ENCODE assay signal across 38 mouse cellular contexts in genomic region chr11:55102015-55102414, GRCm38 (mm10). TPM values are rescaled to one million over a fixed set of nuclear protein-coding genes. Genes with fewer than 3 reads are reported as not detected.
"Had no signal": no experiment of that assay in that cellular context is flagged by ENCODE, and none has a peak within 500 bp of the region (broad histone marks: within the 10 kb centered on the region; RNA-seq: fewer than 3 reads in every experiment).

No protein-coding gene starts in this region.

- H3K27me3 ChIP-seq: heart, embryonic 13.5 days; heart, embryonic 15.5 days; hindbrain, embryonic 13.5 days; hindbrain, embryonic 15.5 days; limb, embryonic 12.5 days; liver, embryonic 13.5 days had no signal

- H3K9ac ChIP-seq: heart, embryonic 13.5 days; heart, embryonic 15.5 days; hindbrain, embryonic 13.5 days; hindbrain, embryonic 15.5 days; limb, embryonic 12.5 days; liver, embryonic 13.5 days; liver, embryonic 15.5 days had no signal

- ATAC-seq: hindbrain, postnatal 0 days; intestine, embryonic 16.5 days had no signal

- H3K9me3 ChIP-seq: heart, embryonic 13.5 days; heart, embryonic 15.5 days; hindbrain, embryonic 13.5 days; hindbrain, embryonic 15.5 days; limb, embryonic 10.5 days; limb, embryonic 12.5 days; liver, embryonic 13.5 days; liver, embryonic 15.5 days had no signal

- H3K4me2 ChIP-seq: heart, embryonic 11.5 days; heart, embryonic 13.5 days; heart, embryonic 15.5 days; hindbrain, embryonic 13.5 days; hindbrain, embryonic 15.5 days; limb, embryonic 12.5 days; liver, embryonic 11.5 days; liver, embryonic 13.5 days; liver, embryonic 15.5 days had no signal

- H3K27ac ChIP-seq: heart, embryonic 13.5 days; heart, embryonic 15.5 days; hindbrain, embryonic 13.5 days; hindbrain, embryonic 15.5 days; hindbrain, postnatal 0 days; layer of hippocampus, adult 2 months; left cerebral cortex, adult 2 months; limb, embryonic 10.5 days; limb, embryonic 12.5 days; liver, embryonic 13.5 days; liver, embryonic 15.5 days had no signal

- H3K4me1 ChIP-seq: limb, embryonic 12.5 days had no signal

- H3K36me3 ChIP-seq: heart, embryonic 15.5 days; limb, embryonic 10.5 days; limb, embryonic 12.5 days; liver, embryonic 13.5 days had no signal

- H3K4me3 ChIP-seq: heart, embryonic 13.5 days; heart, embryonic 15.5 days; hindbrain, embryonic 13.5 days; hindbrain, embryonic 15.5 days; layer of hippocampus, adult 2 months; left cerebral cortex, adult 2 months; limb, embryonic 10.5 days; limb, embryonic 12.5 days; liver, embryonic 13.5 days; liver, embryonic 15.5 days had no signal

- DNase-seq: gastrocnemius, postnatal 14 days; gastrocnemius, postnatal 36 days; heart, adult 18-20 months; heart, postnatal 14 days; heart, postnatal 36 days; kidney, adult 11 months; kidney, adult 2 months; kidney, adult 9 months; kidney, postnatal 10 days; kidney, postnatal 25 days; kidney, postnatal 4 days; liver; liver, embryonic 13.5 days had no signal

RNA-seq across cellular contexts. Expression of gene Ccdc69, which starts 24.1 kb away (rescaled TPM):
- total RNA-seq: hindbrain, postnatal 0 days had no signal

RNA-seq across cellular contexts. Expression of gene Slc36a3, which starts 49.5 kb away (rescaled TPM):
- total RNA-seq: gastrocnemius, adult 18-20 months; gastrocnemius, adult 8-10 months; gastrocnemius, postnatal 14 days; gastrocnemius, postnatal 36 days; heart, adult 18-20 months; heart, postnatal 14 days; heart, postnatal 36 days; hematopoietic stem cell, adult 5-6 weeks; hindbrain, postnatal 0 days; layer of hippocampus, adult 2 months; layer of hippocampus, postnatal 10 days; layer of hippocampus, postnatal 25 days; left cerebral cortex, adult 2 months; left cerebral cortex, postnatal 14 days; left cerebral cortex, postnatal 36 days had no signal
- polyA plus RNA-seq: heart, embryonic 11.5 days; heart, embryonic 13.5 days; heart, embryonic 15.5 days; heart, postnatal 0 days; hindbrain, embryonic 11.5 days; hindbrain, embryonic 13.5 days; hindbrain, embryonic 15.5 days; hindbrain, postnatal 0 days; intestine, embryonic 14.5 days; intestine, embryonic 16.5 days; kidney, embryonic 16.5 days; limb, embryonic 10.5 days; limb, embryonic 12.5 days; limb, embryonic 14.5 days; liver, embryonic 11.5 days; liver, embryonic 13.5 days; liver, embryonic 15.5 days had no signal
